16 mouse cellular contexts compared by ENCODE assay signal in the genomic region with DNA sequence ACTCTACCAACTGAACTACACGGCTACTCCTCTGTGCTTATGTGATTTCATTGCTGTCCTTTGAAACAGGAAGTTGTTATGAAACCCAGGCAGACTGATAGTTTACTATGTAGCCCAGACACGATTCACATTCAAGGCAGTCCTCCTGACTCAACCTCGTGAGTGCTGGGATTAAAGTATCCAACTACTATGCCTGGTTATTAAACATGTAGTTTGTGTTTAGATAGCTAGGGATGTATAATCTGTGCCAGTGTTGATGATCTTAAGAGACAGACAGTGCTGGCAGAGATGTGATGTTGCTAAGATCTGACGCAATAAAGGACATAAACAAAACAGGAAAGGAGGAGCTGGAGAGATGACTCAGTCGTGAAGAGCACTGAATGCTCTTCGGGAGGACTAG. TPM values are rescaled to one million over a fixed set of nuclear protein-coding genes. Genes with fewer than 3 reads are reported as not detected.
DNase-seq lines count a peak whose midpoint lies in the region; ATAC-seq and TF ChIP-seq lines count a peak whose summit lies in the region.
"Had no signal": no experiment of that assay in that cellular context is flagged by ENCODE, and none has a peak within 500 bp of the region (broad histone marks: within the 10 kb centered on the region; RNA-seq: fewer than 3 reads in every experiment).

No protein-coding gene starts in this region.

- intact Hi-C loops in gastrocnemius, adult 2 months (cut with DNase I) = loop anchor here (5.0 kb wide), 1 partner anchor 41 kb away; no protein-coding TSS in a partner anchor

- no peaks in the 10 kb centered on the region for H3K4me1 ChIP-seq in stomach, postnatal 0 days (replicated peaks; ENCODE audit: control insufficient read depth, insufficient read depth)

- H3K27ac ChIP-seq in gastrocnemius, adult 2 months = peak overlapping the region; percentile 72
- H3K27ac ChIP-seq in stomach, postnatal 0 days (replicated peaks) = peak overlapping the region; percentile 63
- H3K27ac ChIP-seq: embryonic facial prominence, embryonic 10.5 days; forebrain, embryonic 15.5 days; liver, embryonic 14.5 days had no signal

- no peaks in the 10 kb centered on the region for H3K9me3 ChIP-seq in stomach, postnatal 0 days (ENCODE audit: control insufficient read depth, low read length)
- H3K9me3 ChIP-seq: embryonic facial prominence, embryonic 10.5 days; forebrain, embryonic 15.5 days had no signal

- 33% methylated on average over 6 of the region's 6 CpGs for WGBS in stomach, postnatal 0 days

- peak; percentile 72 for ATAC-seq in megakaryocyte progenitor cell, adult 5-6 weeks (replicated peaks; ENCODE audit: poor library complexity)
- no peak for ATAC-seq in stomach, postnatal 0 days (ENCODE audit: low FRiP score, low TSS enrichment)
- ATAC-seq: forebrain, embryonic 15.5 days had no signal

- H3K4me3 ChIP-seq in gastrocnemius, adult 2 months = no peak overlapping the region
- no peak overlapping the region for H3K4me3 ChIP-seq in stomach, postnatal 0 days (ENCODE audit: low read depth, low read length)
- H3K4me3 ChIP-seq: embryonic facial prominence, embryonic 10.5 days; erythroblast, embryonic 14.5 days; forebrain, embryonic 15.5 days; megakaryocyte, embryonic 14.5 days had no signal

- DNase-seq in gastrocnemius, adult 2 months = no peak
- no peak for DNase-seq in gastrocnemius, adult 18-20 months (ENCODE audit: low spot score)
- DNase-seq in thymus, postnatal 0 days (ENCODE audit: low spot score) = peak; percentile 32
- no peak for DNase-seq in thymus, postnatal 25 days
- no peak for DNase-seq in stomach, postnatal 0 days (ENCODE audit: low spot score)
- no peak for DNase-seq in cerebellum, postnatal 10 days
- DNase-seq in left cerebral cortex, adult 8-10 months (ENCODE audit: low spot score in 2 of 2) = no peak
- DNase-seq: adrenal gland, adult 2 months; cerebellum, postnatal 25 days; heart, postnatal 36 days had no signal

- H3K27me3 ChIP-seq in stomach, postnatal 0 days (ENCODE audit: control insufficient read depth, insufficient read depth, low read length) = no peaks in the 10 kb centered on the region; the same call in 1 of the 2 replicates

- H3K9ac ChIP-seq in stomach, postnatal 0 days (ENCODE audit: low read length) = no peak overlapping the region
- H3K9ac ChIP-seq: forebrain, embryonic 15.5 days; liver, embryonic 14.5 days had no signal

- no peak overlapping the region for H3K4me2 ChIP-seq in stomach, postnatal 0 days (replicated peaks; ENCODE audit: low read depth)
- H3K4me2 ChIP-seq: forebrain, embryonic 15.5 days had no signal

- H3K36me3 ChIP-seq in stomach, postnatal 0 days (ENCODE audit: control insufficient read depth, insufficient read depth, low read length) = no peaks in the 10 kb centered on the region
- H3K36me3 ChIP-seq: embryonic facial prominence, embryonic 10.5 days; forebrain, embryonic 15.5 days had no signal

- no peak for TF ChIP-seq CTCF in gastrocnemius, adult 2 months (IDR thresholded peaks at IDR 0.05)
- TF ChIP-seq CTCF in stomach, postnatal 0 days (IDR thresholded peaks at IDR 0.05; ENCODE audit: low read depth) = no peak

- peak; percentile 2 for TF ChIP-seq EP300 in stomach, postnatal 0 days (optimal IDR thresholded peaks at IDR 0.05)

RNA-seq across cellular contexts. Expression of a gene that starts 1.5 kb away (rescaled TPM):
- 1 to 10 TPM; 8.2 to 8.4 TPM for total RNA-seq in gastrocnemius, adult 2 months (2021)
- total RNA-seq in gastrocnemius, adult 18-20 months (2021) = 1 to 10 TPM; 4.3 to 7.4 TPM
- 11.2 and 12.1 TPM in 2 replicates for polyA plus RNA-seq in thymus, postnatal 0 days (2015; fragmentation: Nextera tagmentation; extraction: Ambion mirVana)
- 0.05 TPM in 1 of 2 replicates, not detected in the other for total RNA-seq in megakaryocyte progenitor cell, adult 5-6 weeks (2015)
- total RNA-seq in megakaryocyte progenitor cell, adult 5-6 weeks (2017) = not detected in 2 replicates
- polyA plus RNA-seq in stomach, postnatal 0 days (2015; fragmentation: Nextera tagmentation; extraction: Ambion mirVana) = 44.6 and 45.4 TPM in 2 replicates
- 1 to 10 TPM; 2.1 to 2.7 (median 2.4) TPM for total RNA-seq in left cerebral cortex, adult 8-10 months (2022)
- polyA plus RNA-seq: erythroblast, embryonic 14.5 days had no signal
